Mouse (Mus musculus) lung, postnatal 0 days (tissue): ENCODE results near the gene Mettl7a2. TPM values are rescaled to one million over a fixed set of nuclear protein-coding genes. Genes with fewer than 3 reads are reported as not detected.
"Not testable (repeated sequence)": the region's sequence is repeated elsewhere in the genome, so short reads cannot be mapped to it uniquely, and the experiment has no call there.

Experiments used
- ATAC-seq: fragments of 200-750 bp; cut with Nextera tagmentation; 2 replicates; pipeline ENCODE4 v1.8.0; 2017; ENCODE audit warnings: moderate library complexity
- DNase-seq: peaks from one replicate; pipeline ENCODE4 v3.0.0-alpha.2; 2016; ENCODE audit warnings: low spot score
- H3K27ac ChIP-seq: fragments of 300-500 bp; sonication (generic); 2 replicates; pipeline ENCODE4 v1.5.1; 2014; ENCODE audit warnings: antibody characterized with exemption, mild to moderate bottlenecking, low read length, mixed read lengths
- H3K27me3 ChIP-seq: fragments of 300-500 bp; sonication (generic); replicated peaks from 2 replicates; pipeline ENCODE4 v1.6.1; 2014; ENCODE audit warnings: low read length, mixed read lengths; ENCODE audit not compliant: insufficient read depth
- H3K36me3 ChIP-seq: fragments of 300-500 bp; sonication (generic); 2 replicates; pipeline ENCODE4 v1.6.1; 2014; ENCODE audit warnings: low read length, mixed read lengths; ENCODE audit not compliant: insufficient read depth
- H3K4me1 ChIP-seq: fragments of 300-500 bp; sonication (generic); 2 replicates; pipeline ENCODE4 v1.6.1; 2014; ENCODE audit warnings: antibody characterized with exemption, low read depth, low read length, mixed read lengths; ENCODE audit not compliant: insufficient read depth
- H3K4me2 ChIP-seq: fragments of 300-500 bp; sonication (generic); replicated peaks from 2 replicates; pipeline ENCODE4 v1.6.1; 2014; ENCODE audit warnings: low read depth, mild to moderate bottlenecking, low read length, moderate library complexity, mixed read lengths
- H3K4me3 ChIP-seq: fragments of 300-500 bp; sonication (generic); 2 replicates; pipeline ENCODE4 v1.5.1; 2014; ENCODE audit warnings: low read depth, low read length
- H3K9ac ChIP-seq: fragments of 300-500 bp; sonication (generic); replicated peaks from 2 replicates; pipeline ENCODE4 v1.6.1; 2014; ENCODE audit warnings: low read depth, mild to moderate bottlenecking
- H3K9me3 ChIP-seq: fragments of 300-500 bp; sonication (generic); 2 replicates; pipeline ENCODE4 v1.6.1; 2016; ENCODE audit warnings: low read length, mixed read lengths
- CTCF ChIP-seq: IDR thresholded peaks from 2 replicates; pipeline ENCODE4 v1.5.1; 2016; ENCODE audit warnings: antibody characterized with exemption, mild to moderate bottlenecking
- EP300 ChIP-seq: IDR thresholded peaks from 2 replicates; pipeline ENCODE4 v1.6.1; 2016; ENCODE audit warnings: antibody characterized with exemption, mild to moderate bottlenecking, control low read depth
- WGBS: fragments of 180-500 bp; shearing (Covaris S2); extraction: QIAGEN DNeasy Blood & Tissue Kit; methylation state at CpG from one replicate; pipeline ENCODE4 v1.1.7; 2014; 5-methylcytosine and 5-hydroxymethylcytosine counted together
- polyA plus RNA-seq: library from polyadenylated mRNA; unstranded; fragments of >200 nt; fragmentation: Nextera tagmentation; extraction: Ambion mirVana; gene quantifications from 2 replicates; pipeline ENCODE4 v1.2.1, GENCODE M21; 2015

Gene Mettl7a2
- polyA plus RNA-seq, 1 experiment from 2014 or later: 0.11 TPM

- H3K9ac ChIP-seq, H3K27me3 ChIP-seq, H3K36me3 ChIP-seq, DNase-seq, H3K4me2 ChIP-seq, H3K4me1 ChIP-seq, H3K9me3 ChIP-seq, H3K27ac ChIP-seq, H3K4me3 ChIP-seq: not testable (repeated sequence)
- WGBS: 17% methylated on average over 3 of the region's 9 CpGs
- peak; percentile 35 for ATAC-seq
- peak; percentile 34 for TF ChIP-seq CTCF
Measured at GRCm38 (mm10) chr15:100377847-100378505, 25.0 kb downstream of the Mettl7a2 start.

GRCm38 (mm10) chr15:100379658-100380057, 26.7 kb downstream of the Mettl7a2 start:
- peak; percentile 72 for ATAC-seq
- Histone ChIP-seq H3K9ac (no peak overlapping the region), H3K4me2 (no peak overlapping the region), H3K4me1 (no peaks in the 10 kb centered on the region), H3K36me3 (no peaks in the 10 kb centered on the region), H3K9me3 (no peaks in the 10 kb centered on the region), H3K27ac (no peak overlapping the region), H3K27me3 (no peaks in the 10 kb centered on the region), H3K4me3 (no peak overlapping the region)
- 59% methylated on average over 8 of the region's 8 CpGs for WGBS
- no peak for TF ChIP-seq CTCF
- no peak for TF ChIP-seq EP300
- peak; percentile 65 for DNase-seq

GRCm38 (mm10) chr15:100380104-100380503, 27.1 kb downstream of the Mettl7a2 start:
- WGBS: 56% methylated on average over 2 of the region's 2 CpGs
- no peaks in the 10 kb centered on the region for H3K36me3 ChIP-seq
- H3K4me1 ChIP-seq: no peaks in the 10 kb centered on the region
- peak; percentile 69 for ATAC-seq
- H3K27ac ChIP-seq: no peak overlapping the region
- DNase-seq: peak; percentile 46
- H3K9ac ChIP-seq: no peak overlapping the region
- H3K9me3 ChIP-seq: no peaks in the 10 kb centered on the region
- no peak overlapping the region for H3K4me3 ChIP-seq
- no peak for TF ChIP-seq CTCF
- no peak for TF ChIP-seq EP300
- no peaks in the 10 kb centered on the region for H3K27me3 ChIP-seq
- no peak overlapping the region for H3K4me2 ChIP-seq

GRCm38 (mm10) chr15:100385705-100386104, 32.7 kb downstream of the Mettl7a2 start:
- no peak overlapping the region for H3K4me2 ChIP-seq
- no peak overlapping the region for H3K4me3 ChIP-seq
- no peak overlapping the region for H3K9ac ChIP-seq
- ATAC-seq: no peak
- H3K36me3 ChIP-seq: no peaks in the 10 kb centered on the region
- no peaks in the 10 kb centered on the region for H3K9me3 ChIP-seq
- WGBS: 92% methylated on average over 9 of the region's 9 CpGs
- H3K27ac ChIP-seq: no peak overlapping the region
- H3K27me3 ChIP-seq: no peaks in the 10 kb centered on the region
- TF ChIP-seq EP300 (no peak), CTCF (no peak)
- no peaks in the 10 kb centered on the region for H3K4me1 ChIP-seq
- no peak for DNase-seq

- TF ChIP-seq CTCF (no peak), EP300 (no peak)
- Histone ChIP-seq H3K9ac (no peak overlapping the region), H3K27ac (peak overlapping the region; percentile 81), H3K9me3 (no peaks in the 10 kb centered on the region), H3K4me2 (peak overlapping the region; percentile 28), H3K4me1 (no peaks in the 10 kb centered on the region), H3K27me3 (no peaks in the 10 kb centered on the region), H3K36me3 (no peaks in the 10 kb centered on the region), H3K4me3 (no peak overlapping the region)
- ATAC-seq: peak; percentile 93
- peak; percentile 81 for DNase-seq
- WGBS: 57% methylated on average over 17 of the region's 17 CpGs
Measured at GRCm38 (mm10) chr15:100387544-100388223, 34.7 kb downstream of the Mettl7a2 start.

GRCm38 (mm10) chr15:100388224-100388835, 35.3 kb downstream of the Mettl7a2 start:
- Histone ChIP-seq H3K4me3 (no peak overlapping the region), H3K27me3 (no peaks in the 10 kb centered on the region), H3K4me1 (no peaks in the 10 kb centered on the region), H3K9me3 (no peaks in the 10 kb centered on the region), H3K9ac (no peak overlapping the region), H3K36me3 (no peaks in the 10 kb centered on the region), H3K27ac (peak overlapping the region; percentile 81), H3K4me2 (peak overlapping the region; percentile 28)
- no peak for TF ChIP-seq EP300
- no peak for TF ChIP-seq CTCF
- peak; percentile 17 for DNase-seq
- peak; percentile 64 for ATAC-seq
- WGBS: 61% methylated on average over 15 of the region's 16 CpGs
